Mouse (Mus musculus): Measurements from ENCODE around the gene Col4a5. TPM values are rescaled to one million over a fixed set of nuclear protein-coding genes. Genes with fewer than 3 reads are reported as not detected.

The Col4a5 gene
- total RNA-seq, 1 experiment: 10.4 TPM

- TF ChIP-seq CHD2 (IDR thresholded peaks at IDR 0.05; ENCODE audit: low read depth, low read length) (no peak), MAFK (IDR thresholded peaks at IDR 0.05; ENCODE audit: insufficient read depth, low read depth, low read length) (no peak), HCFC1 (IDR thresholded peaks at IDR 0.05; ENCODE audit: borderline replicate concordance, insufficient read depth, low read length) (no peak), ZNF384 (IDR thresholded peaks at IDR 0.05; ENCODE audit: low read depth, low read length) (no peak), ZC3H11A (IDR thresholded peaks at IDR 0.05; ENCODE audit: borderline replicate concordance, low read depth, low read length) (no peak)
- H3K27ac ChIP-seq (ENCODE audit: insufficient read depth, low read depth, low read length, poor library complexity, severe bottlenecking): no peak within 1 kb of the TSS
- no peak within 1 kb of the TSS for H3K9ac ChIP-seq (ENCODE audit: insufficient read depth, low read depth, low read length, poor library complexity, severe bottlenecking)
Observed at GRCm38 (mm10) chrX:141473470-141474302, 1.5 kb upstream of the Col4a5 start, which contains the start of gene Col4a6. Col4a6 (minus strand) TSS chrX:141474076.

GRCm38 (mm10) chrX:141475566-141476327 is 562 bp downstream of the Col4a5 start:
- no peak for DNase-seq (ENCODE audit: low read depth, low spot score)
- peak overlapping the region; percentile 59 to 60 for H3K4me3 ChIP-seq (ENCODE audit: insufficient read depth in 1 of 2, low read depth in 1 of 2, low read length in 2 of 2, poor library complexity in 1 of 2, severe bottlenecking in 1 of 2)
- no peak overlapping the region for H3K9ac ChIP-seq (ENCODE audit: insufficient read depth, low read depth, low read length, poor library complexity, severe bottlenecking)
- no peak for TF ChIP-seq HCFC1 (IDR thresholded peaks at IDR 0.05; ENCODE audit: borderline replicate concordance, insufficient read depth, low read length)
- TF ChIP-seq MAFK (IDR thresholded peaks at IDR 0.05; ENCODE audit: insufficient read depth, low read depth, low read length): no peak
- no peak for TF ChIP-seq ZC3H11A (IDR thresholded peaks at IDR 0.05; ENCODE audit: borderline replicate concordance, low read depth, low read length)
- no peak for TF ChIP-seq CHD2 (IDR thresholded peaks at IDR 0.05; ENCODE audit: low read depth, low read length)
- TF ChIP-seq ZNF384 (IDR thresholded peaks at IDR 0.05; ENCODE audit: low read depth, low read length): no peak
- no peak overlapping the region for H3K27ac ChIP-seq (ENCODE audit: insufficient read depth, low read depth, low read length, poor library complexity, severe bottlenecking)
- in situ Hi-C loops (cut with MboI; ENCODE audit: low sequenced_read_pairs in 2 of 2, unreplicated experiment in 2 of 2): no loop called here
- H3K36me3 ChIP-seq (ENCODE audit: control insufficient read depth, insufficient read depth, low read length, poor library complexity, severe bottlenecking): no peaks in the 10 kb centered on the region
- no peaks in the 10 kb centered on the region for H3K9me3 ChIP-seq (ENCODE audit: control insufficient read depth, insufficient read depth, low read depth, low read length)
- no peaks in the 10 kb centered on the region for H3K4me1 ChIP-seq (ENCODE audit: control insufficient read depth in 2 of 2, insufficient read depth in 2 of 2, low read length in 2 of 2, poor library complexity in 1 of 2)

More at GRCm38 (mm10) chrX:141473470-141474302, 1.5 kb upstream of the Col4a5 start, which contains the start of gene Col4a6:
- in situ Hi-C loops (cut with MboI; ENCODE audit: low sequenced_read_pairs in 2 of 2, unreplicated experiment in 2 of 2): no loop called here
- Histone ChIP-seq H3K4me1 (ENCODE audit: control insufficient read depth in 2 of 2, insufficient read depth in 2 of 2, low read length in 2 of 2, poor library complexity in 1 of 2) (no peaks in the 10 kb centered on the region), H3K9me3 (ENCODE audit: control insufficient read depth, insufficient read depth, low read depth, low read length) (no peaks in the 10 kb centered on the region), H3K36me3 (ENCODE audit: control insufficient read depth, insufficient read depth, low read length, poor library complexity, severe bottlenecking) (no peaks in the 10 kb centered on the region), H3K4me3 (ENCODE audit: insufficient read depth in 1 of 2, low read depth in 1 of 2, low read length in 2 of 2, poor library complexity in 1 of 2, severe bottlenecking in 1 of 2) (peak within 1 kb of the TSS; percentile 51 to 54)
- no peak for DNase-seq (ENCODE audit: low read depth, low spot score)

- TF ChIP-seq ZNF384 (IDR thresholded peaks at IDR 0.05; ENCODE audit: low read depth, low read length) (no peak), HCFC1 (IDR thresholded peaks at IDR 0.05; ENCODE audit: borderline replicate concordance, insufficient read depth, low read length) (no peak), CHD2 (IDR thresholded peaks at IDR 0.05; ENCODE audit: low read depth, low read length) (no peak), MAFK (IDR thresholded peaks at IDR 0.05; ENCODE audit: insufficient read depth, low read depth, low read length) (no peak), ZC3H11A (IDR thresholded peaks at IDR 0.05; ENCODE audit: borderline replicate concordance, low read depth, low read length) (no peak)
- no peak overlapping the region for H3K4me3 ChIP-seq (ENCODE audit: insufficient read depth in 1 of 2, low read depth in 1 of 2, low read length in 2 of 2, poor library complexity in 1 of 2, severe bottlenecking in 1 of 2)
- in situ Hi-C loops (cut with MboI; ENCODE audit: low sequenced_read_pairs in 2 of 2, unreplicated experiment in 2 of 2): no loop called here
- H3K27ac ChIP-seq (ENCODE audit: insufficient read depth, low read depth, low read length, poor library complexity, severe bottlenecking): no peak overlapping the region
- no peak for DNase-seq (ENCODE audit: low read depth, low spot score)
- no peaks in the 10 kb centered on the region for H3K9me3 ChIP-seq (ENCODE audit: control insufficient read depth, insufficient read depth, low read depth, low read length)
- H3K36me3 ChIP-seq (ENCODE audit: control insufficient read depth, insufficient read depth, low read length, poor library complexity, severe bottlenecking): no peaks in the 10 kb centered on the region
- H3K9ac ChIP-seq (ENCODE audit: insufficient read depth, low read depth, low read length, poor library complexity, severe bottlenecking): no peak overlapping the region
- no peaks in the 10 kb centered on the region for H3K4me1 ChIP-seq (ENCODE audit: control insufficient read depth in 2 of 2, insufficient read depth in 2 of 2, low read length in 2 of 2, poor library complexity in 1 of 2)
Observed at GRCm38 (mm10) chrX:141494545-141494944, 19.4 kb downstream of the Col4a5 start.

GRCm38 (mm10) chrX:141503125-141503524 is 27.9 kb downstream of the Col4a5 start:
- no peak for DNase-seq (ENCODE audit: low read depth, low spot score)
- Histone ChIP-seq H3K4me1 (ENCODE audit: control insufficient read depth in 2 of 2, insufficient read depth in 2 of 2, low read length in 2 of 2, poor library complexity in 1 of 2) (no peaks in the 10 kb centered on the region), H3K4me3 (ENCODE audit: insufficient read depth in 1 of 2, low read depth in 1 of 2, low read length in 2 of 2, poor library complexity in 1 of 2, severe bottlenecking in 1 of 2) (no peak overlapping the region), H3K27ac (ENCODE audit: insufficient read depth, low read depth, low read length, poor library complexity, severe bottlenecking) (no peak overlapping the region), H3K9me3 (ENCODE audit: control insufficient read depth, insufficient read depth, low read depth, low read length) (no peaks in the 10 kb centered on the region), H3K9ac (ENCODE audit: insufficient read depth, low read depth, low read length, poor library complexity, severe bottlenecking) (no peak overlapping the region), H3K36me3 (ENCODE audit: control insufficient read depth, insufficient read depth, low read length, poor library complexity, severe bottlenecking) (no peaks in the 10 kb centered on the region)
- TF ChIP-seq ZNF384 (IDR thresholded peaks at IDR 0.05; ENCODE audit: low read depth, low read length) (no peak), MAFK (IDR thresholded peaks at IDR 0.05; ENCODE audit: insufficient read depth, low read depth, low read length) (no peak), HCFC1 (IDR thresholded peaks at IDR 0.05; ENCODE audit: borderline replicate concordance, insufficient read depth, low read length) (no peak), CHD2 (IDR thresholded peaks at IDR 0.05; ENCODE audit: low read depth, low read length) (no peak), ZC3H11A (IDR thresholded peaks at IDR 0.05; ENCODE audit: borderline replicate concordance, low read depth, low read length) (no peak)
- in situ Hi-C loops (cut with MboI; ENCODE audit: low sequenced_read_pairs in 2 of 2, unreplicated experiment in 2 of 2): no loop called here
